Mouse (Mus musculus) MEL (cell line): ENCODE data around the gene Ficd. TPM values are rescaled to one million over a fixed set of nuclear protein-coding genes. Genes with fewer than 3 reads are reported as not detected.

Experiments used
- DNase-seq: peaks from one replicate; pipeline ENCODE4 v3.0.0; 2011; ENCODE audit warnings: low read depth, low spot score
- H3K27ac ChIP-seq: 2 replicates; pipeline ENCODE4 v1.5.1; 2012; ENCODE audit warnings: low read depth, mild to moderate bottlenecking, control low read depth, low read length, moderate library complexity; ENCODE audit not compliant: control insufficient read depth
- H3K27me3 ChIP-seq, 2 experiments: fragments of 150-350 bp in 1 of 2; sonication (generic) in 1 of 2; 2 replicates each; pipeline ENCODE4 v1.6.1; 2012; ENCODE audit warnings: low read length in 2 of 2, mild to moderate bottlenecking in 2 of 2, improper control_type of control experiment in 1 of 2, moderate library complexity in 1 of 2; ENCODE audit not compliant: insufficient read depth in 2 of 2, control insufficient read depth in 1 of 2
- H3K36me3 ChIP-seq, 2 experiments: 2 replicates each; pipeline ENCODE4 v1.6.1; 2012 to 2014; ENCODE audit warnings: low read length in 2 of 2, improper control_type of control experiment in 1 of 2, inconsistent platforms in 1 of 2, mild to moderate bottlenecking in 1 of 2; ENCODE audit not compliant: insufficient read depth in 2 of 2, control insufficient read depth in 1 of 2
- H3K4me1 ChIP-seq, 2 experiments: fragments of 150-350 bp in 1 of 2; sonication (generic) in 1 of 2; 2 replicates each; pipeline ENCODE4 v1.6.1; 2012; ENCODE audit warnings: low read length in 2 of 2, improper control_type of control experiment in 1 of 2, mild to moderate bottlenecking in 1 of 2; ENCODE audit not compliant: insufficient read depth in 2 of 2, control insufficient read depth in 1 of 2
- H3K4me3 ChIP-seq, 2 experiments: fragments of 150-350 bp in 1 of 2; sonication (generic) in 1 of 2; 2 replicates each; pipeline ENCODE4 v1.5.1; 2012; ENCODE audit warnings: low read depth in 2 of 2, low read length in 2 of 2, mild to moderate bottlenecking in 2 of 2, moderate library complexity in 2 of 2, control low read depth in 1 of 2, improper control_type of control experiment in 1 of 2; ENCODE audit not compliant: control insufficient read depth in 1 of 2, insufficient read depth in 1 of 2
- H3K79me2 ChIP-seq: 2 replicates; pipeline ENCODE4 v1.6.1; 2012; ENCODE audit warnings: mild to moderate bottlenecking, low read length, moderate library complexity; ENCODE audit not compliant: control insufficient read depth, poor library complexity, insufficient read depth
- H3K9ac ChIP-seq: 2 replicates; pipeline ENCODE4 v1.6.1; 2012; ENCODE audit warnings: low read depth, mild to moderate bottlenecking, control low read depth, low read length, moderate library complexity; ENCODE audit not compliant: control insufficient read depth, poor library complexity, severe bottlenecking
- H3K9me3 ChIP-seq: fragments of 150-350 bp; sonication (generic); replicated peaks from 2 replicates; pipeline ENCODE4 v1.6.1; 2012; ENCODE audit warnings: mild to moderate bottlenecking, low read length, improper control_type of control experiment, moderate library complexity; ENCODE audit not compliant: insufficient read depth
- BHLHE40 ChIP-seq: IDR thresholded peaks from 2 replicates; pipeline ENCODE4 v1.6.1; 2012; ENCODE audit warnings: low read depth, mild to moderate bottlenecking, inconsistent platforms, low read length, improper control_type of control experiment, borderline replicate concordance
- CHD1 ChIP-seq: IDR thresholded peaks from 2 replicates; pipeline ENCODE4 v1.6.1; 2012; ENCODE audit warnings: low read depth, mild to moderate bottlenecking, inconsistent platforms, low read length, improper control_type of control experiment
- CHD2 ChIP-seq: IDR thresholded peaks from 2 replicates; pipeline ENCODE4 v1.6.1; 2011; ENCODE audit warnings: low read length, improper control_type of control experiment
- CTCF ChIP-seq, 3 experiments: IDR thresholded peaks in 2 of 3; conservative IDR thresholded peaks in 1 of 3; 2 replicates each; pipeline ENCODE4 v1.5.1; 2011 to 2012; ENCODE audit warnings: low read length in 3 of 3, low read depth in 2 of 3, mild to moderate bottlenecking in 2 of 3, improper control_type of control experiment in 1 of 3, inconsistent platforms in 1 of 3, mixed read lengths in 1 of 3, moderate library complexity in 1 of 3; ENCODE audit not compliant: control insufficient read depth in 1 of 3, insufficient read depth in 1 of 3, poor library complexity in 1 of 3, severe bottlenecking in 1 of 3
- E2F4 ChIP-seq: IDR thresholded peaks from 2 replicates; pipeline ENCODE4 v1.6.1; 2011; ENCODE audit warnings: low read depth, low read length, improper control_type of control experiment, borderline replicate concordance
- ELF1 ChIP-seq: IDR thresholded peaks from 2 replicates; pipeline ENCODE4 v1.6.1; 2014; ENCODE audit warnings: low read depth, mild to moderate bottlenecking, inconsistent platforms, low read length, improper control_type of control experiment, moderate library complexity
- EP300 ChIP-seq, 2 experiments: IDR thresholded peaks; 2 replicates each; pipeline ENCODE4 v1.6.1; 2011; ENCODE audit warnings: improper control_type of control experiment in 2 of 2, low read length in 2 of 2, low read depth in 1 of 2, mild to moderate bottlenecking in 1 of 2
- ETS1 ChIP-seq: IDR thresholded peaks from 2 replicates; pipeline ENCODE4 v1.6.1; 2012; ENCODE audit warnings: low read depth, mild to moderate bottlenecking, inconsistent platforms, low read length, improper control_type of control experiment, moderate library complexity
- GABPA ChIP-seq: IDR thresholded peaks from 2 replicates; pipeline ENCODE4 v1.6.1; 2012; ENCODE audit warnings: low read depth, mild to moderate bottlenecking, inconsistent platforms, low read length, improper control_type of control experiment, moderate library complexity
- HCFC1 ChIP-seq: IDR thresholded peaks from 2 replicates; pipeline ENCODE4 v1.6.1; 2012; ENCODE audit warnings: low read depth, mild to moderate bottlenecking, inconsistent platforms, low read length, improper control_type of control experiment, moderate library complexity
- JUND ChIP-seq: IDR thresholded peaks from 2 replicates; pipeline ENCODE4 v1.6.1; 2011; ENCODE audit warnings: low read depth, mild to moderate bottlenecking, improper control_type of control experiment, low read length
- MAFK ChIP-seq: IDR thresholded peaks from 2 replicates; pipeline ENCODE4 v1.6.1; 2011; ENCODE audit warnings: low read depth, mild to moderate bottlenecking, low read length, improper control_type of control experiment, borderline replicate concordance
- MEF2A ChIP-seq: IDR thresholded peaks from 2 replicates; pipeline ENCODE4 v1.6.1; 2014; ENCODE audit warnings: low read depth, mild to moderate bottlenecking, inconsistent platforms, low read length, improper control_type of control experiment; ENCODE audit not compliant: poor library complexity, insufficient replicate concordance, severe bottlenecking; ENCODE audit errors: extremely low read depth
- MXI1 ChIP-seq: IDR thresholded peaks from 2 replicates; pipeline ENCODE4 v1.6.1; 2011; ENCODE audit warnings: mild to moderate bottlenecking, low read depth, low read length, improper control_type of control experiment
- MYB ChIP-seq: IDR thresholded peaks from 2 replicates; pipeline ENCODE4 v1.6.1; 2011; ENCODE audit warnings: mild to moderate bottlenecking, low read depth, low read length, improper control_type of control experiment
- NRF1 ChIP-seq: IDR thresholded peaks from 2 replicates; pipeline ENCODE4 v1.6.1; 2014; ENCODE audit warnings: low read depth, mild to moderate bottlenecking, inconsistent platforms, low read length, improper control_type of control experiment, moderate library complexity; ENCODE audit not compliant: poor library complexity, insufficient read depth, severe bottlenecking
- POLR2AphosphoS2 ChIP-seq: IDR thresholded peaks from 2 replicates; pipeline ENCODE4 v1.6.1; 2011; ENCODE audit warnings: low read length, improper control_type of control experiment
- POLR2AphosphoS5 ChIP-seq: IDR thresholded peaks from 2 replicates; pipeline ENCODE4 v1.6.1; 2012; ENCODE audit warnings: low read depth, borderline replicate concordance, mild to moderate bottlenecking, inconsistent platforms, low read length, moderate library complexity, mixed read lengths
- RCOR1 ChIP-seq: IDR thresholded peaks from 2 replicates; pipeline ENCODE4 v1.6.1; 2012; ENCODE audit warnings: low read depth, mild to moderate bottlenecking, inconsistent platforms, low read length, improper control_type of control experiment
- SIN3A ChIP-seq: IDR thresholded peaks from 2 replicates; pipeline ENCODE4 v1.6.1; 2012; ENCODE audit warnings: low read length, improper control_type of control experiment, inconsistent platforms
- SMC3 ChIP-seq: IDR thresholded peaks from 2 replicates; pipeline ENCODE4 v1.6.1; 2011; ENCODE audit warnings: low read depth, low read length, improper control_type of control experiment
- TAL1 ChIP-seq: IDR thresholded peaks from 2 replicates; pipeline ENCODE4 v1.6.1; 2012; ENCODE audit warnings: mild to moderate bottlenecking, inconsistent platforms, low read length, moderate library complexity, mixed read lengths
- TBP ChIP-seq: IDR thresholded peaks from 2 replicates; pipeline ENCODE4 v1.8.0; 2011; ENCODE audit warnings: low read depth, low read length, improper control_type of control experiment
- TCF12 ChIP-seq: IDR thresholded peaks from 2 replicates; pipeline ENCODE4 v1.6.1; 2014; ENCODE audit warnings: low read depth, mild to moderate bottlenecking, inconsistent platforms, low read length, improper control_type of control experiment, moderate library complexity
- USF1 ChIP-seq: IDR thresholded peaks from 2 replicates; pipeline ENCODE4 v1.6.1; 2014; ENCODE audit warnings: low read depth, mild to moderate bottlenecking, inconsistent platforms, low read length, improper control_type of control experiment, moderate library complexity
- USF2 ChIP-seq, 2 experiments: IDR thresholded peaks; 2 replicates each; pipeline ENCODE4 v1.6.1; 2011 to 2012; ENCODE audit warnings: improper control_type of control experiment in 2 of 2, low read length in 2 of 2, borderline replicate concordance in 1 of 2, inconsistent platforms in 1 of 2, low read depth in 1 of 2, mild to moderate bottlenecking in 1 of 2; ENCODE audit not compliant: insufficient read depth in 1 of 2
- ZKSCAN1 ChIP-seq: IDR thresholded peaks from 2 replicates; pipeline ENCODE4 v1.6.1; 2012; ENCODE audit warnings: low read depth, mild to moderate bottlenecking, inconsistent platforms, low read length, improper control_type of control experiment, moderate library complexity
- ZMIZ1 ChIP-seq: IDR thresholded peaks from 2 replicates; pipeline ENCODE4 v1.6.1; 2012; ENCODE audit warnings: low read depth, mild to moderate bottlenecking, inconsistent platforms, low read length, improper control_type of control experiment, moderate library complexity
- ZNF384 ChIP-seq: IDR thresholded peaks from 2 replicates; pipeline ENCODE4 v1.6.1; 2012; ENCODE audit warnings: low read depth, mild to moderate bottlenecking, inconsistent platforms, low read length, improper control_type of control experiment
- polyA plus RNA-seq, 2 experiments: library from polyadenylated mRNA; stranded (reverse) in 1 of 2; unstranded in 1 of 2; fragments of >175 nt in 1 of 2; fragments of >200 nt in 1 of 2; gene quantifications; 2 replicates each; pipeline versions ENCODE4 v1.2.1 to v1.2.4; 2012; ENCODE audit warnings: low replicate concordance in 2 of 2, low read depth in 1 of 2; ENCODE audit not compliant: insufficient read length in 2 of 2, insufficient read depth in 1 of 2, missing spikeins in 1 of 2
- total RNA-seq: library from RNA; depleted of rRNA; stranded (reverse); fragments of 300-350 nt; gene quantifications from 2 replicates; pipeline ENCODE4 v1.2.3, GENCODE M21; 2012

The Ficd gene
- total and polyA plus RNA-seq, 3 experiments: 2.5 to 2.7 TPM; not detected in 1

DNA sequence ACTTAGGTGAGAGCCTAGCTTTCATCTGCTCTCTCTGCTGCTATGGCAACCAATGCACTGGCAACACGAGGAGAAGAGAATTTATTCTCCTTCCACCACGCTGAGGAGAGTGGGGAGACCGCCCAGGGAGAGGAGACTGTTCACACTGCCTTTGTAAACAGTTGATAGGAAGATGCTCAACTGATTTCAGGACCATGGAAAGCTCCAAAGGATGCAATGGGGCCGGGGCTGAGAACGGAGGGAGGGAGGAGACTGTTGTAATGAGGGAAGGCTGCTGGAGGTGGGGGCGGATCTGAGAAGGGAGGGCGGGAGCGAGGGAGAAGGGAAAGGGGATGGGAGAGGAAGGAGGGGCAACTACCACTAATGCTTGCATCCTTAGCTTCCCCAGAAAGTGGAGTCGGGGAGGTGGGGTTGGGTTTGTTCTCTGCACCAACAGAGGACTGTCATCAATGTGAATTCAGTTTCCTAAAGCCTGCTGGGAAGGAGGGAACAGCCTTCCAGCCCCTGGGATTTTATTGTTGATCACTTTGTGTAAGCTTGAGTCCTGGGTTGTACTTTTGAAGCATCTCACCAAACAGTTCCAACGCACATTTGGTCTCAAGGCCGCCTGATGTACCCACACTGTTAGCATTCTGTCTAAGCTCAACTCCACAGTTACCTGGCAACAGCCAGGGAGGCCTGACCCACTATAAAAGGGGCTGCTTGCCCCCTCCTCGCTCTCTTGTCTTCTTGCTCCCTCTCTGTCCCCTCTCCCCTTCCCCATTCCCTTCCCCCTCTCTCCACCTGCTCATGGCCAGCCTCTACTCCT lies 18.8 kb upstream of the Ficd start:
- H3K27me3 ChIP-seq: no peaks in the 10 kb centered on the region
- no peaks in the 10 kb centered on the region for H3K9me3 ChIP-seq
- DNase-seq: peak; percentile 42
- H3K79me2 ChIP-seq: no peaks in the 10 kb centered on the region
- TF ChIP-seq GABPA (no peak), MAFK (no peak), JUND (no peak), SMC3 (no peak), TBP (no peak), BHLHE40 (no peak), TCF12 (no peak), CTCF (IDR thresholded peaks at IDR 0.05 in 2 of 3, conservative IDR thresholded peaks at IDR 0.05 in 1 of 3; ENCODE audit: control insufficient read depth in 1 of 3, insufficient read depth in 1 of 3, low read depth in 2 of 3, low read length in 3 of 3, poor library complexity in 1 of 3, severe bottlenecking in 1 of 3) (no peak), TAL1 (no peak), CHD1 (no peak), POLR2AphosphoS2 (no peak)
- no peaks in the 10 kb centered on the region for H3K4me1 ChIP-seq
- H3K9ac ChIP-seq: no peak overlapping the region
- no peaks in the 10 kb centered on the region for H3K36me3 ChIP-seq
- no peak overlapping the region for H3K4me3 ChIP-seq
- H3K27ac ChIP-seq: no peak overlapping the region

DNA sequence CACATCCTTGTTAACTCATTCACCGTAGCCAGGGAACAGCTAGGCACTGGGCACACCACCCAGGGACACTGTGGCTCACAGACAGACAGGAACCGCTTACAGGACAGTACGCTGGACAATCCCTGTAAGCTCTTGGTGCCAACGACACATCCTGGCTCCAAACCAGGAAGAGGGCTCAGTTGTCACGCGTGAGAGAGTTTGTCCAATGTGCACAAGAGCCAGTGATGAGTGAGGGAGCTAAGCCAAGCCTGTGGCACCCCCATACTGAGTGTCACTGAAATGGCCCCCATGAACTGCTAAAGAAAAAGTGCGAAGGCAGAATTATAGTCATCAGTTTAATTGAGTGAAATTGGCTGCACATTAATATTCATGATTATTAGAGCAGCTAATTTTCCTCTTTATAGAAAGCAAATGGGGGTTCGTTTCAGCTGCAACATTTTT lies 16.4 kb upstream of the Ficd start:
- H3K27ac ChIP-seq: no peak overlapping the region
- H3K79me2 ChIP-seq: no peaks in the 10 kb centered on the region
- no peaks in the 10 kb centered on the region for H3K4me1 ChIP-seq
- no peak overlapping the region for H3K4me3 ChIP-seq
- H3K27me3 ChIP-seq: no peaks in the 10 kb centered on the region
- H3K9ac ChIP-seq: no peak overlapping the region
- no peaks in the 10 kb centered on the region for H3K9me3 ChIP-seq
- no peak for DNase-seq
- TF ChIP-seq MXI1 (no peak), SIN3A (no peak), ZNF384 (no peak), HCFC1 (no peak), GABPA (no peak), EP300 (IDR thresholded peaks at IDR 0.05; ENCODE audit: low read depth in 1 of 2, low read length in 2 of 2) (no peak), ETS1 (no peak), POLR2AphosphoS5 (no peak), USF2 (IDR thresholded peaks at IDR 0.05; ENCODE audit: borderline replicate concordance in 1 of 2, insufficient read depth in 1 of 2, low read depth in 1 of 2, low read length in 2 of 2) (no peak), MYB (no peak), BHLHE40 (no peak), ZKSCAN1 (no peak), USF1 (no peak), RCOR1 (no peak), NRF1 (no peak), MEF2A (no peak), E2F4 (no peak), CHD2 (no peak), ELF1 (no peak), ZMIZ1 (no peak)
- TF ChIP-seq, all 39 proteins: peak for 0
- no peaks in the 10 kb centered on the region for H3K36me3 ChIP-seq
